Mouse (Mus musculus): ENCODE measurements around the gene Cpe. TPM values are rescaled to one million over a fixed set of nuclear protein-coding genes. Genes with fewer than 3 reads are reported as not detected.

Gene Cpe
- total RNA-seq (2021), result 100 to 1,000 TPM; 182 to 200 TPM

- DNase-seq, result peak; percentile 87
Observed at GRCm38 (mm10) chr8:64692651-64693201, at the start of gene Cpe. Cpe (minus strand) TSS chr8:64693054.

- DNase-seq, result no peak
Observed at GRCm38 (mm10) chr8:64740547-64741211, 47.8 kb upstream of the Cpe start.

DNA sequence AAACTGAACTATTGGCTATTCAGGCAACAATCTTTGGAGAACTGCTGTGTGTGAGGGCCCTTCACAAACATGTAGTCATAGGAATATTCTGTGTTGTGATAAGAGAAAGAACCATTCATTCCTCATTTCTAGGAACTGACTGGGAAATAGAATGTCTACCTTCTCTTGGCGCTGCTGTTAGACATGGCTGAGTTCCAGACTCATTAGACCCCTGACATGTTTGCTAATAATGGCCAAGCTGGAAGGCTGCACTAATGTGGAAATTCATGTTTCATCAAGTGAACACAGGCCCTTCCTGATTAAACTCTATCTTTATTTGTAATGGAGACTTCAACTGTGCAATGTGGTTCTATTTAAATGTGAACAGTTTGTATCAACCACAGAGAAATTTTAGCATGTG lies 46.1 kb upstream of the Cpe start:
- no peak for DNase-seq

- no peak for DNase-seq
Observed at GRCm38 (mm10) chr8:64736767-64737323, 44.0 kb upstream of the Cpe start.

- DNase-seq, result no peak
Observed at GRCm38 (mm10) chr8:64735161-64735560, 42.3 kb upstream of the Cpe start.

- peak; percentile 96 for DNase-seq
Observed at GRCm38 (mm10) chr8:64733271-64733943, 40.6 kb upstream of the Cpe start, which contains the start of gene Msmo1. Msmo1 (minus strand) TSS chr8:64733792.

DNA sequence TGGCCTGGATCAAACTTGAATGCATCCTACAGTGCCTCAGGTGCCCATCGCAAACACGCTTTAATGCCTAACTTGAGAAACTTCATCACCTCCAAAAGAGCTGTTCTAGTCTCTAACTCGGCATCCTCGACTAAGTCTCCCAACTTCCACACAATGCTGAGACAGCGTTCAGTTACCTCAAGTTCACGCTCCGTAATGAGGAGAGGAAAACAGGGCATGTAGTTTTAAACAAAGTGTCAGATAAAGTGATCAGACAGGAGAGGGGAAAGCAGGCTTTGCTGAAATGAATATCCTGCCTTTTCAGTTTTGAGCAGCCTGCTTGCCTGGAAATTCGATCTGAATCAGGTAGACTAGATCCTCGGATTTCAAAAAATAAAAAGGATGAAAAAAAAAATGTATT lies 39.7 kb upstream of the Cpe start:
- DNase-seq, result no peak

DNA sequence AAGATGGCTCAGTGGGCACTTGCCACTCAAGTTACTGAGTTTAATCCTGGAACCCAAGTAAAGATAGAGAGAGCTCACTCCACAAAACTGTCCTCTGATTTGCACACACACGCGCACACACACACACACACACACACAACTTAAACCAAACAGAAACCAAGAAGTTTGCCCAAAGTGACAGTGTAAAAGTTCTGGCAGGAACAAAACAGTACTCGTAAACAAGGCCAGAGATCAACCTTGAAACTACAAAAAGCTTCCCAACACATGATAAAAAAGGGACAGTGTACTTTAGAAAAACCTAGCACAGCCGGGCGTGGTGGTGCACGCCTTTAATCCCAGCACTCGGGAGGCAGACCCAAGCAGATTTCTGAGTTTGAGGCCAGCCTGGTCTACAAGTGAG lies 35.3 kb upstream of the Cpe start:
- no peak for DNase-seq

DNA sequence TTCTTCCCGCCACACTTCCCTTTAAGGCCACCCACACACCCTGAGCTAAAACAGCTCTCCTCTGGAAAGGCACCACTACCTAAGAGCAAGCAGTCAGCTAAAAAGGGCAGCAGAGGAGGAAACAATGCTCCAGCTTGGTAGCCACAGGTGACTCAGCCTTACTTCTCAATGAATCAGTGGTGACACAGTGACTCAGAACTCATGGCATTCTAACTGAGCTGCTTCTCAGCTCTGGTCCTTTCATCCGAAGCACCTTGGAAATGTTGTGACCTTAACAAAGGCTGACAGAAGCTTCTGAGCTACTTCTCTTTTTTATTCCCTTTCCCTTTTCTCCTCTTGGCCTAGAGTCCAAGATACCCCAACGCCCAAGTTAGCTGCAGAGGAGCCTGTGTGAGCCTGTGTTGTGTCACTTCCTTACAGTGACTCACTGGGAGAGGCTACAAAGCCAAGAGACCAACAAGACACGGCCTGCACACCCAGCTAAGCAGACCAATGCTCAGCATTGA lies 33.4 kb upstream of the Cpe start:
- no peak for DNase-seq

DNA sequence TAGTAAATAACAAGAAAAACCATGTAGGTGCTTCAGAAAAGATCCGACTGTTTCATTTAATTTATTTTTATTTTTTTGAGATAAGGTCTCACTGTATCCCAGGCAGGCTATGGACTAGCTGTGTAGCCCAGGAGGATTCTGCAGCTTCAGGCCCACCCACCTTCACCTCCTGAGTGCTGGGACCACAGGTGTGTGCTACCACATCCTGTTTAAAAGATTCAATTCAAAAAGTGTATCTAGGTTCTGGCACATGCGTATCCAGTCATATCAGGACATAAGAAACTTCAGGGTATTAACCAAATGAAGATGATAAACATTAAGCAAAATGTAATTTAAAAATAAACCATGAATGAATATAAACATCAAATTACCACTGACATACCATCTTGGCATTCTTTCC lies 30.4 kb upstream of the Cpe start:
- no peak for DNase-seq

GRCm38 (mm10) chr8:64717868-64718267 lies 25.0 kb upstream of the Cpe start:
- DNase-seq, result no peak

DNA sequence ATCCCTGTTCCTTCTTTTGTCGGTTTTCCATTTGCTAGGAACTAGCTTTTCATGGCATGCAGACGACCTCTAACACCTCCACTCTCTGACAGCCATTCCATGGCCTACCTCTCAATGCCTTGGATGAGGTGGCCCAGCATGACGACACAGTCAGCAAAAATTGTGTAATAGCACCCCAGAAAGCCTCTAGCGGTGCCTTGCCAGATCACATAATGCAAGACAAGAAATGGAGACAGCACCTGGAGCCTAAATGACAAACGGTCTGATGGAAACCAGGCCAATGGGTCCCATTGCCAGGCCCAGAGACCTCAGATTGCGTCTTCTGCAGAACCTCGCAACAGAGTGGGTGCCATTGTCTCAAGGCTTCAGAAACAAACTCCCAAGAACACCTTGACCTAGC lies 19.6 kb upstream of the Cpe start:
- no peak for DNase-seq

DNA sequence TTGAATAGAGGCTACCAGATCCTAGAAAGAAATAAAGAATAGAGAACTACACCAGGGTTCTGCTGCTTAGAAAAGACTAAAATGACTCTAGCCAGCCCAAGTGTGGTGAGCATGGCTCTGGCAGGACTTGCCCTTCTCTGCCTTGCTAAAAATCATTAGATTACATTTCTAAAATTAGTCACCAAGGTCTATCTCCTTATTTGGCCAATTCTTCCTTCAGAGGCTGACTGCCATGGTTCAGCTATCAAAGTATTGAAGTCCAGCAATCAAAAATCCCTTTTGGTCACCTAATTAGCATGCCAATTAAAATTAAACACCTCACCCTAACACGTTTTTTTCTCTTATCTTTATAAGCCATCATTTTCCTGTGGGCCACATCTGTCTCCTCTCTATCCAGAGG lies 18.7 kb upstream of the Cpe start:
- no peak for DNase-seq

DNA sequence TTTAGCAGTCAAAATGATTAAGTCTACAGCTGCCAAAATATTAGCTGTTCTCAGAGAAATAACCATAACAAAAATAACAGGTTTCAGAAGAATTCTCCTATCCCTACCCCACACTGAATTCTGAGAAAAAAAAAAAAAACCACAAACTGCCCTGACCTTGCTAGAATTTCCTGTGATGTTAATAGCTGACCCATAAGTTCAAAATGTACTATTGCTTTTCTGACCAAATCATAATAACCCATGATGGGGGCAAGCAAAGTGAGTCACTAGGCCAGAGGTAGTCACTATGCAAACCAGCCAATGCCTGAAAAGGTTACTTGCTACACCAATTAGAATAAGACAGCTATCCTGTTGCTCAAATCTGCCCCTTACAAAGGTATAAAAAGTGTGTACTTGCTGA lies 14.6 kb upstream of the Cpe start:
- DNase-seq, result no peak

- DNase-seq, result no peak
Observed at GRCm38 (mm10) chr8:64703191-64703590, 10.3 kb upstream of the Cpe start.

DNA sequence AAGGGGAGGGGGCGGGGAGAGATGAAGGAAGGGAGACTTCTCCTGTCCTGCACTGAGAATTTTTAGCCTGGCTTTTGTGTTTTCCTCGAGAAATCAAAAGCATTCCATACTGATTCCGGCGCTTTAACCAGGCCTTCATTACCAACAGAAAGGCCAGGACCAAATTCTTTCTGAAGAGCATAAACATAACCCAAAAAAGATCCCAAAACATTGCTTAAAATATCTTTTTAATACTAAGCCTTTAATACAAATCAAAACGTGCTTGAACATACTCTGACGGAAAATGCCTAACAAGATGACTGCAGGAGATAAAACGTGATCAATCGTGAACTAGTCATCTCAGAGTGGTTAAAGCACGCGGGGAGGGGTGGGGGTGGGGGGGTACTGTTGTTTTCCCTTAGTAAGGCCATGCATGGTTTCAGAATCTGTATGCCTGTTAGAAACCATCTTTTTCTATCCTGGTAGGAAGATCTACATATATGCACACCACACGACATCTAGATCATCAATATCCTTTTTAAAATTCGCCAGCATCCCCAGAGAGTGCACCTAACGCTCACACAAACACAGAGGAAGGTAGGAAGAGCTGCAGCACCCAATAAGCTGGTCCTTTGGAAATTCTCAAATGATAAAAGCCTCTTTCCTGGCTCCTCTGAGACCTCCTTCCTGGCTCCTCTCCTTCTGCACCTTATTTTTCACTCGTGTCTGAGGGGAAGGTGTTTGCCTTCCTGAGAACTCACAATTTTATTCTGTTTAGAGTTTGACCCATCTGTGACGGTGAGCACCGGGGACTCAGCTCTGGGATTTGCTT lies 1.1 kb downstream of the Cpe start:
- DNase-seq, result no peak

DNA sequence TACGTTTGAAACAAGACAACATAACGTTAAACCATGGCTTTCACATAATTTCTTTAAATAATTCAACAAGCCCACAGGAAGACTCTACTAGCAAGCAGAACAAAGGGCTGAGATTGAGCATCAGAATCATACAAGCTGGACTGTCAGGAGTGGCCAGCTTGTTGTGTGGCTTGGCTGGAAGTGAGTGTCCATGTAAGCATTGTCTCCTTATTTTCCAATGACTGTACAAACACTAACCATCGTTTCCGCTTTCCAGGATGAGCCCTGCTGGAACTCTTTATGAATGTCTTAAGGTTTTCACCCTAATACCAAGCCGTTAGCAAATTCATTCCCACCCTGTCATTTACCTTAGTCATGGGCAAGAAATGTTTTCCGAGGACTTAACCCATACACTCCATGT lies 2.0 kb downstream of the Cpe start:
- no peak for DNase-seq

DNA sequence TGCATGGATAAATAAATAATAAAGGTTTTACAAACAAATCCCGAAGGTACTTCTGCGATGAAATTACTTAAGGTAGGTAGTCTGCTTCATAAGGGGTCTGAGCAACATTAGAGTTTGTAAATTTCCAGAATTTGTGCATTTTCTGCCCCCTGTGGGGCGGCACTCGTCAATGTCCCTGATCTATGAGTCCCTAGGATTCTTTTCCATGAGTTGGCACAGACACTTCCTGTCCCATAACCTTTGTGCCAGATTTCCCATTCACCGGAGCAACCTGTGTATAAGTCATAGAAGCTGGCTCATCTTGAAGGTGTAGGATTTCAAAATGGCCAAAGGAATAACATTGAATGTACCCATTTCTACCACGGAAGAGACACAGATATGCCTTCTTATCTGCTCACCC lies 2.5 kb downstream of the Cpe start:
- no peak for DNase-seq

- no peak for DNase-seq
Observed at GRCm38 (mm10) chr8:64688741-64689140, 4.1 kb downstream of the Cpe start.

- peak; percentile 18 for DNase-seq
Observed at GRCm38 (mm10) chr8:64688161-64688560, 4.7 kb downstream of the Cpe start.

GRCm38 (mm10) chr8:64682501-64682900 lies 10.4 kb downstream of the Cpe start:
- DNase-seq, result no peak

DNA sequence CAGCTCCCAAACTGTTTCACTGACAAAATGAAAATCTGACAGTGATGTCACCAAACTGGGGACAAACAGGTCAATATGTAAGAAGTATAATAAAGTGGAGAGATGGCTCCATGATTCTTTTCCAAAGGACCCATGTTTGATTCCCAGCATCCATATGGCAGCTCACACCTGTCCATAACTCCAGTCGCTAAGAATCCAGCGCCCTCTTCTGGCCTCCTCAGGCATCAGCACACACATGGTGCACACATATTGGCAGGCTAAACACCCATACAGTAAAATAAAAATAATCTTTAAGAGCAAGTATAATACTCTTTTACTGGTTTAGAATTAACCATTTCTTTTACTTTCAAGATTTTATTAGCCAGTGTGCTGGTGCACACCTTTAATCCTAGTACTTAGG lies 16.5 kb downstream of the Cpe start:
- DNase-seq, result no peak
